Mouse (Mus musculus) brain, adult 10 weeks (tissue): ENCODE measurements around the gene Ctrb1. TPM values are rescaled to one million over a fixed set of nuclear protein-coding genes. Genes with fewer than 3 reads are reported as not detected.

ENCODE experiments used
- polyA plus RNA-seq: library from polyadenylated mRNA; stranded (reverse); fragments of 350-450 nt; fragmentation: Illumina TruSeq; extraction: RNeasy Lipid Tissue Mini Kit (QIAGEN cat#74804); gene quantifications from one replicate; pipeline ENCODE4 v1.2.3, GENCODE M21; 2015; ENCODE audit warnings: low read depth, low replicate concordance

Gene Ctrb1
- polyA plus RNA-seq = not detected

DNA sequence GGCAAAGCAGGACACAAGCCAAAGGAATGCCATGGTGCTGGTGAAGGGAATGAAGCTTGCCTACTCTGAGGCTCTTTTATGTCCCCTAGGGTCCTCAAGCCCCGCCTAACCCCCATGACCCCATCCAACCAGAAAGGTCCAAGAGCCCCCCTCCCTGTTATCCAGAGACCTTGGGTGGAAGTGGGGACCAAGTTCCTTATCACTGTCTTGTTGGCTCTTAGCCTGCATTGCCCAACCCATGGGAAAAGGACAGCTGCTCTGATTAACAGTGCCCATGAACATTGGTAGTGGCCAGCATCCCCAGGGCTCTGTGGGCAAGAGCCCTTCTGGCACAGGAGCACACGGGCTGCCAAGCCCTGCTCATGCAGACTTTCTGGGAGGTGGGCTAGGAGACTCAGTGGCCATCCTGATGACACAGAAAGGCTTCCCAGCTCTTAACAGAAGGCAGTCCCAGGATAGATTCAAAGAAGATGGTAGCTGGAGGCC is at the start of gene Ctrb1:
Gene Ctrb1, minus strand, starts transcription at position 51 of the 486 bp plus-strand sequence.

GRCm38 (mm10) chr8:111643264-111644141 is 47.3 kb downstream of the Ctrb1 start, which contains the start of gene Zfp1:
Gene Zfp1 (plus strand): TSS chr8:111643401.

Other genes with a start within 250 kb of the Ctrb1 start
- 16.3 TPM for gene Wdr59, start 168.9 kb downstream of the Ctrb1 start, polyA plus RNA-seq
- 111 TPM for gene Znrf1, start 154.9 kb downstream of the Ctrb1 start, polyA plus RNA-seq
- 16.4 TPM for gene Ldhd, start 60.6 kb downstream of the Ctrb1 start, polyA plus RNA-seq
- 22.3 TPM for gene Zfp1, start 47.6 kb downstream of the Ctrb1 start, polyA plus RNA-seq
- 35.4 TPM for gene Bcar1, start 52.8 kb upstream of the Ctrb1 start, polyA plus RNA-seq
- 146 TPM for gene Cfdp1, start 163.3 kb upstream of the Ctrb1 start, polyA plus RNA-seq
- 3.3 TPM for gene Tmem170, start 185.7 kb upstream of the Ctrb1 start, polyA plus RNA-seq
- gene Chst5, start 219.4 kb upstream of the Ctrb1 start, polyA plus RNA-seq = 1.6 TPM
- 10.3 TPM for gene Tmem231, start 242.9 kb upstream of the Ctrb1 start, polyA plus RNA-seq
- gene Gabarapl2, start 249.7 kb upstream of the Ctrb1 start, polyA plus RNA-seq = 428 TPM